Mouse (Mus musculus) bone marrow macrophage, adult 2 months (primary cell): ENCODE data around the gene Hacd1.

Source experiments
- CTCF ChIP-seq: IDR thresholded peaks from 2 replicates; pipeline ENCODE4 v1.5.1; 2012; ENCODE audit warnings: low read depth, mild to moderate bottlenecking, low read length, moderate library complexity
- POLR2A ChIP-seq: IDR thresholded peaks from 2 replicates; pipeline ENCODE4 v1.6.1; 2012; ENCODE audit warnings: mild to moderate bottlenecking, low read depth, low read length, borderline replicate concordance

GRCm38 (mm10) chr2:14103924-14104323 is 48.0 kb upstream of the Hacd1 start:
- TF ChIP-seq POLR2A (no peak), CTCF (no peak)
